Mouse (Mus musculus) embryo, embryonic 10 days (tissue): Measurements from ENCODE around the gene Tdrd5.
A peak's percentile ranks its signal among the peaks of the same experiment; 100 is the strongest.
"Not testable (repeated sequence)": the region's sequence is repeated elsewhere in the genome, so short reads cannot be mapped to it uniquely, and the experiment has no call there.

Experiments used
- DNase-seq: peaks from one replicate; pipeline ENCODE4 v3.0.0-alpha.2; 2015; ENCODE audit warnings: low spot score

Gene Tdrd5

GRCm38 (mm10) chr1:156302911-156303749, at the start of gene Tdrd5:
Gene Tdrd5, minus strand, starts transcription at chr1:156303664.
- peak; percentile 57 for DNase-seq

- DNase-seq = no peak
Measured at GRCm38 (mm10) chr1:156352466-156352865, 49.0 kb upstream of the Tdrd5 start.

- no peak for DNase-seq
Measured at GRCm38 (mm10) chr1:156350441-156350840, 47.0 kb upstream of the Tdrd5 start.

DNA sequence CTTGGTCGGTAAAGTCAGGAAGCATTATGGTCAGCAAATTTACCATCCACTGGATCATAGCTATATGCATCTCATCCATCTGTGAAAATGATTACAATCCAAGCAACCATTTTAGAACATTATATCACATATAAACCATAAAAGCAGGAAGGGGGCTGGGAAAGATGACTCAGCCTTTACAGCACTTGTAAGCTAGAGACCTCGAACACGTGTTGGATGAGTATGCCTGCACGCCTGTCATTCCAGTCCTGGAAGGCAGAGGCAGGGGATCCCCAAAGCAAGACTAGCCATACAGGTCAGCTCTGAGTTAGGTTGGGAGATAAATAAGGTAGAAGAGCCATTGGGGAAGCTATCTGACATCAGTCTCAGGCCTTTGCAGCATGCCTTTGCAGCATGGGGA, 45.6 kb upstream of the Tdrd5 start:
- DNase-seq = no peak

DNA sequence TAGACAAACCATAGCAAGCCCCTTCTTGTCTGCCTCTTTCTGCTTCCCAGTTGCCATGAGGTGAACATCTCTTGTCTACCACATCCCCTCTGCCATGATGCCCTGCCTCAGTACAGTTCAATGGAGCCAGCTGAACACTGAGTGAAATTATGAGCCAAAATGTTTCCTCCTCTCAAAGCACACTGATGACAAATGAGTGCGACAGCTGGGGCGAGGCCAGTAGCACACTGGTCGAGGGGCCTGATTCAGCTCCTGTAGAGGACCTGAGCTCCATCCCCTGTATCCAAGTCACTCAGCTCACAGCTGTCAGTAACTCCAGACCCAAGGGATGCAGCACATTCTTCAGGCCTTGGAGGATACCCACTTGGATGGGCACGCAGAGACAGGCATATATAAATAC, 42.2 kb upstream of the Tdrd5 start:
- DNase-seq = no peak

DNA sequence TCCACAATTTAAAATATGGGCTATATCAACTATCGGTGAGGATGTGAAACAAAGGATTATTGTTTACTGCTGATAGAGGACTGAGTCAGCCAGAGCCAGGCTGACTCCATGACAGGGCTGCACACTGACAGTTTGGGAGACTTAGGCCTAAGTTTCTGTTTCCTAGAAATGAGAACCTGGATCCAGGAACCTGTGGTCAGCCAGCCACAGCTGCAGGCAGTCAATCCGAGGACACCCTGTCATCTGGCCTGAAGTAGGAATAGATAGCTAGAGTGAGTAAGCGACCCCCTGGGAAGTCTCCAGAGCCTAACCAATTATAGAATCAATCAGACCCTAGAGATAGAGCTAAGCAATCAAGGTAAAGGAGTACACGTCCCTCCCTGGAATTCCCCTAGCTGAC, 41.0 kb upstream of the Tdrd5 start:
- DNase-seq = no peak

DNA sequence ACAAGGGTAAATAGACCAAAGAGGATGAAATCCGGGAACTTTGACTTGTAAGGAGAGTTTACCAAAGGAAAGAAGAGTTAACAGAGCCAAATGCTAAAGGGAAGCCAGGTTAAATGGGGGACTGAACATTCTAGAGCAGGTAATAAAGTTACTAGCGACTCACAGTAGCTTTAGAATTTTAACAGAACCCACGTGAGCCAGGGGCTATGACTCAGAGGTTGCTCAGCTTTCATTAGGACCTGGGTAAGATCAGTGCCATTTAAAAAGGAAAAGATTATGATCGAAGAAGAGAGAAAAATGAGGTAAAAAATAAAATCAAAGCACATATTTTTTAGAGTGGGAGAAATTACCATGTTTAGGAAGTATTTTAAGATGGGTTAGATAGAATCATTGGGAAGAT, 37.4 kb upstream of the Tdrd5 start:
- no peak for DNase-seq

DNA sequence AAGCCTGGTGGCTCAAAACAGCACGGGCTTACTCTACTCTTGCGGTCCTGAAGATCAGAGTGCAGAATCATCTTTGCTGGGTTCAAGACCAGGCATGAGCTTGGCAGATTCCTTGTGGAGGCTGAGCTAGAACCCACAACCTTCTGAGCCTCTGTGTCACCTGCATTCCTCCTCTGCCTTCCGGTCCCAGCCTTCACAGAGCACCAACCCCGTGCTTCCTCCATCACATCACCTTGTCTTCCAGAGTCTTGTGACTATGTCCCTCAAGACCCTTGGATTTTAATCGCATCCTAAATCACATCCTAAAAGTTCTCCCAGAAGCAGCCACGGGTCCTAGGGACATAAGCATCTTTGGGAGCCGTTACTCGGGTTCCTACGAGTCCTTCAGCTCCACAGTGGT, 19.7 kb upstream of the Tdrd5 start:
- no peak for DNase-seq

DNA sequence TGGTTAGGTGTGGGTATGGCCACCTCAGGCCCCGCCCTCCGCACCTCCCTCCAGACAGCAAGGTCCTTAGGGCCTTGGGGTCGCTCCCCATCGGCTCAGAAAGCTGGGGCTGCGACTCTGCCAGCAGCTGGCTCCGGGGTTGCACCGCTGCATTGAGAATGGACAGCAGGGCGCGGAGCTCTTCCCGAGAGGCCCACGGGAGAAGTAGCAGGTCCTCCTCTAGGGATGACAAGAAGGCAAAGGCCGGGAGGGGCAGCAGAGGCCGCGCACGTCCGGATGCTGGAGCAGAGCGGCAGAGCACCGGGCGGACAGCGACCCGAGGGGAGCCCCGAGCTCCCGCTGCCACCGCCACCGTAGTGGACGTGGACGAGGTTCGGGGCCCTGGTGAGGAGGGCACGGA, 7.2 kb upstream of the Tdrd5 start, which contains the start of gene Nphs2:
Nphs2 (plus strand) TSS at position 98 of the 400 bp plus-strand sequence.
- DNase-seq = peak; percentile 24

DNA sequence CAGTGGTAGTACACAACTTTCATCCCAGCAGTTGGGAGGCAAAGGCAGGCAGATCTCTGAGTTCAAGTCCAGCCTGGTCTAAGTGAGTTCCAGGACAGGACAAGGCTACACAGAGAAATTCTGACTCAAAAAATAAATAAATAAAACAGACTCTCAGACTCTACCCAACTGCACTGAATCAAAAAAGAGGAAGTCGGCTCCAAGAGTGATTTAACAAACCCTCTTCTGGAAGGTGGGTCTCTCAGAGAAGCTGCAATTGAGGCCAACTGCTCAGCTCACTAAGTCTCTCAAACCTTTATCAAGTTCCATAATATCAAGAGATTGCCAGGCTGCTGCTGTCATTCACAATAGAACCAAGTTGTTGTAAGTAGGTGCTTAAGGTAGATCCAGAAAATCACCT, 5.1 kb upstream of the Tdrd5 start:
- DNase-seq = no peak

GRCm38 (mm10) chr1:156290016-156290415, 13.4 kb downstream of the Tdrd5 start:
- DNase-seq = no peak

- DNase-seq = not testable (repeated sequence)
Measured at GRCm38 (mm10) chr1:156289222-156289587, 14.3 kb downstream of the Tdrd5 start.

GRCm38 (mm10) chr1:156288556-156289221, 14.8 kb downstream of the Tdrd5 start:
- DNase-seq = no peak

GRCm38 (mm10) chr1:156285541-156285896, 17.9 kb downstream of the Tdrd5 start:
- DNase-seq = no peak

- no peak for DNase-seq
Measured at GRCm38 (mm10) chr1:156284851-156285540, 18.5 kb downstream of the Tdrd5 start.

- DNase-seq = no peak
Measured at GRCm38 (mm10) chr1:156284207-156284606, 19.3 kb downstream of the Tdrd5 start.

DNA sequence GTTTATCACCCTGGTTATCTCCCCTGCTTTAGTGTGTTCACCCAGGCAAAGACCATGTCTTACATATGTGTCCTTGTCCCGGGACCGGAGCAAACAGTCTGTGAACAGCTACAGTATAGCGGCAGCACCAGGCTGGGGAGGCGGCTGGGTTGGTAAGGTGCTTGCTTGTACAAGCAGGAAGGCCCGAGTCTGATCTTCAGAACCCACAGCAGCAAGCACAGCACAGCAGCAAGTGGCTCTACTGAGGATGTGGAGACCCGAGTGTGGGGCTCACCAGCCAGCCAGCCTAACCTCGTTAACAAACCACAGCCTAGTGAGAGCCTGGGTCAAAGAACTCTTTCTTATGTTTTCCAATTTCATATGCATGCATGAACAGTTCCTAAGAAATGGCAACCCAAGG, 23.3 kb downstream of the Tdrd5 start:
- DNase-seq = no peak

GRCm38 (mm10) chr1:156273647-156274046, 29.8 kb downstream of the Tdrd5 start:
- no peak for DNase-seq

GRCm38 (mm10) chr1:156271654-156272053, 31.8 kb downstream of the Tdrd5 start:
- DNase-seq = no peak

DNA sequence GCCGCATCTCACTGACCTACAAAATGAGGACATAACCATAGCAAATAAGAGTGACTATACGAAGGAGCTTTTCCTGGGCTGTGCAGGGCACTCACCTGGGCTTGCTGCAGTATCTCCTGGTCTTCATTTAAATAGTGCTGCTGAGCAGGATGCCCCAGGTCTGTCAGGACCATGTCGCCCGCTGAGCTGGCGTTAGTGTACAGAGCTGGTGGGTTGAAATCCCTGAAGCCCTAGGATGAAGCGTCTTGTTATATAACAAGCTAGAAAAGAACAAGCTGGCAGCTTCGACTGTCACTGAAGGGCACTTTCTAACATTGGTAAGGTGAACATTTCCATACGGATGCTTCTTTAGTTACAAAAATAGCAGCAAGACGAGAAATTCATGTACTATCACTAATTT, 33.0 kb downstream of the Tdrd5 start:
- no peak for DNase-seq

- not testable (repeated sequence) for DNase-seq
Measured at GRCm38 (mm10) chr1:156268546-156268945, 34.9 kb downstream of the Tdrd5 start.

- no peak for DNase-seq
Measured at GRCm38 (mm10) chr1:156263946-156264345, 39.5 kb downstream of the Tdrd5 start.

DNA sequence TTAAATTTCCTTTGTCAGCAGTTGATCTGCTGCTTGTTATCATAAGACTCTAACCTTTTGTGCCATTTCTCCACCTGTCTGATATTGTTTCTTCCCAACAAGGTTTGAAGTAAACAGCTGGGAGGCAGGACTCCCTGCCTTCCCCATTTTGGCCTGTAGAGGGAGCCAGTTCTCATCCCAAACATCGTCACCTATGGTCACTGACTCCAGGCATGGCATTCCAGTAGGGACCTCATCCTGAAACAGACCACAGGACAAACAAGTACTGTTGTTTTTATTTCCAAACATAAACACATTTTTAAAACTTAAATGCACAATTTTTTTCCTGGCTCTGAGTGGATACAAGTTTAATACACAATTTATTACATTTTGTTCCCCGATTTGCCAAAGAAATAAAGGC, 40.1 kb downstream of the Tdrd5 start:
- peak; percentile 72 for DNase-seq
